Mouse (Mus musculus) E14TG2a.4 (cell line): Measurements from ENCODE around the gene Kri1.
A peak's percentile ranks its signal among the peaks of the same experiment; 100 is the strongest.

Source experiments
- H3K27me3 ChIP-seq: 2 replicates; pipeline ENCODE4 v1.6.1; 2014; ENCODE audit warnings: low read length, control low read depth; ENCODE audit not compliant: insufficient read depth
- H3K36me3 ChIP-seq: 2 replicates; pipeline ENCODE4 v1.6.1; 2014; ENCODE audit warnings: low read length, control low read depth; ENCODE audit not compliant: insufficient read depth
- H3K4me1 ChIP-seq: replicated peaks from 2 replicates; pipeline ENCODE4 v1.6.1; 2014; ENCODE audit warnings: low read depth, low read length, control low read depth
- H3K4me3 ChIP-seq: replicated peaks from 2 replicates; pipeline ENCODE4 v1.5.1; 2014; ENCODE audit warnings: mild to moderate bottlenecking, low read length
- H3K9me3 ChIP-seq: 2 replicates; pipeline ENCODE4 v1.6.1; 2014; ENCODE audit warnings: low read length, control low read depth
- CTCF ChIP-seq: conservative IDR thresholded peaks from 2 replicates; pipeline ENCODE4 v1.5.1; 2014; ENCODE audit warnings: low read length
- NANOG ChIP-seq: IDR thresholded peaks from 2 replicates; pipeline ENCODE4 v1.6.1; 2014; ENCODE audit warnings: borderline replicate concordance, low read length, mixed read lengths
- POU5F1 ChIP-seq: IDR thresholded peaks from 2 replicates; pipeline ENCODE4 v1.6.1; 2014; ENCODE audit warnings: low read length, borderline replicate concordance

The Kri1 gene

DNA sequence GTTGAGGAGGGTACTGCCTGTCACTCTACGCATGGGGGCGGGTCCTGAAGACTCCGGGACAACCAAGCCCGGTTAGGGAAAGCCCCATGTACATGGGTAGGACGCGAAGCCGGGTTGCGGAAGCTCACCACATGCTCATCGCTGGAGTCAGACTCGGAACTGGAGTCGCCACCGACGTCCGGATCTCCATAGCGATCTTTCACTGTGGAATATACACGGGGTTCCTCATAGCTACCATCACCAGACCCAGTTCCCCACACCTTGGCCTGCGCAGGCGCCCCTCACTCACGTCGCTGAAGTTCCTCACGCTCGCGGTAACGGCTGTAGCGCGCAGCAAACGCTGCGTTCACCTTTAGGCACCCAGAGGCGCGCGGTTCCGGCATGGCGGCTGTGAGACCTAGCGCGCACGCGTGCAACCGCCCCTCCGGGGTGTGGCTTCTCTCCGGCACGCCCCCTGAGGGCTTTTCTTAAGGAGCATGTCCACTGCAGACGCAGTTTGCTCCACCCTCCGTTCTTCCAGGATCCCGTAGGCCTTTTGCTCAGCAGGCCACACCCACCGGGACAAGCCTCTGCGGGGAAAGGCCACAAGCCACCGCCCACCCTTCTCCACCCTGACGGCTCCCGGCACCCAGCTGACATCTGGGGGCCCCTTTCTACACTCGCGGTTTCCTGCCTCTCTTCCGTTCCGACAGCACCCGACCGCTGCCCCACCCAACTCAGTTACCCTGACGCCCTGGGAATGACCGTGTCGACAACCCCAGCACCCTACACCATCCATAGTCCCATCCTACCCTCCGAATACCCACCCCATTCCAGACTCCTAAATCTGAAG is at the start of gene Kri1:
Gene Kri1 (minus strand): TSS at position 399 of the 832 bp plus-strand sequence.
- no peaks in the 10 kb centered on the region for H3K9me3 ChIP-seq
- peak within 1 kb of the TSS; percentile 98 for H3K4me3 ChIP-seq
- H3K36me3 ChIP-seq: peaks cover 51% of the 10 kb centered on the region
- no peak for TF ChIP-seq CTCF
- no peak for TF ChIP-seq NANOG
- no peak for TF ChIP-seq POU5F1
- H3K27me3 ChIP-seq: no peaks in the 10 kb centered on the region
- peaks cover 64% of the 10 kb centered on the region for H3K4me1 ChIP-seq

DNA sequence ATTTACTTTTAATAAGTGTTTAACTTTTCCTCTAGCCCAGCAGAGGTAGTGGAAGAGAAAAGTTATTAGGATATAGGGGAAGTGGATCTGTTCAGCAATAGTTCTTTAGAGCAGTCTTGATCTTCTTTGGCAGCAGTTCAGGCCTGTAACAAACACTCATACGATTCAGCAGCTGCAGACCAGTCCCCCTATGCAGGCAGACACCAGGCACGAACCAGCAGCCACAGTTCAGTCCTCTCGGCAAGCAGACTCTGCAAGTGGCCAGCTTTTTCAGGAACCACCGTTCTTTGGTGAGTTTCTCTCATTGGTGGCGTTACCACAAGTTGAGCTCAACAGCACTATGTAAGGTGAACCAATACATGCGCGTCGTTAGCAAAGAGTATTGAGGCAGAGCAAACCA is 48.7 kb upstream of the Kri1 start:
- Histone ChIP-seq H3K36me3 (peaks cover 17% of the 10 kb centered on the region), H3K9me3 (no peaks in the 10 kb centered on the region), H3K4me1 (peaks cover 52% of the 10 kb centered on the region), H3K27me3 (no peaks in the 10 kb centered on the region), H3K4me3 (no peak overlapping the region)
- TF ChIP-seq NANOG (no peak), CTCF (no peak), POU5F1 (no peak)

DNA sequence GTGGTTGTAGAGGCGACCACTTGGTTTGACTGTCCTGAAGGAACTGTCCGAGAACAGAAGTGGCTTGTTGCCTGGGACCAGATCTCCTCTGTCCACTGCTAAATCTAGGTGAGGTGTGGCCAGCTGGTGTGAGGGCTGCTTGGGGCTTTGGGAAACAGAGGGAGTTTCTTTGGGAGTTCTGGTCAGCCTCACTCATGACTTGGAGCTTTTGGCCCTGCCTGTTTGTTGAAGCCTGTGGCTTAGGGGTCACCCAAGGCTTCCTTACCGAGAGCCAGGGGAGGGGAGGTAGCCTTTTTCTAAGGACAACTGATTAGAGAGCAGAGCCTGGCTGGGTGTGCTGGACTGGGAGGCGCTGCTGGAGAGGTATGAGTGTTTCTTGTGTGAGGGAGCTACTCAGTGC is 47.6 kb upstream of the Kri1 start:
- Histone ChIP-seq H3K36me3 (peaks cover 7% of the 10 kb centered on the region), H3K9me3 (no peaks in the 10 kb centered on the region), H3K4me3 (no peak overlapping the region), H3K4me1 (peaks cover 55% of the 10 kb centered on the region), H3K27me3 (no peaks in the 10 kb centered on the region)
- TF ChIP-seq CTCF (no peak), POU5F1 (no peak), NANOG (no peak)

DNA sequence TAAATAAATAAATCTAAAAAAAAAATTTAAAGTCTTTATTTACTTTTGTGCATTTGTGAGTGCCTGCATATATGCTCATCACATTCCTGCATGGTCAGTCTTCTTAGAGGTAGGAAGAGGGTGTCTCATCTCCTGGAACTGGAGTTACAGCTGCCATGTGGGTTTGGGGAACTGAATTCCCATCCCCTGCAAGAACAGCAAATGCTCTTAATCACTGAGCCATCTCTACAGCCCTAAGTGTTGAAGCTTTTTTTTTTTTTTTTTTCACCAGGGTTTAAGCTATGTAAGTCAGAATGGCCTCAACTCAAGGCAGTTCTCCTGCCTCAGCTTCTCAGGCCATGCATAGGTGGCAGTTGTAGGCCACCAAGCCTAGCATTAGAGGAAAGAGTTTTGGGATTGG is 47.0 kb upstream of the Kri1 start:
- 0 out of 2 replicates have a peak, but pooled peaks cover under 1% of the 10 kb centered on the region for H3K36me3 ChIP-seq
- H3K4me3 ChIP-seq: no peak overlapping the region
- TF ChIP-seq POU5F1 (no peak), CTCF (no peak), NANOG (no peak)
- peaks cover 61% of the 10 kb centered on the region for H3K4me1 ChIP-seq
- H3K9me3 ChIP-seq: no peaks in the 10 kb centered on the region
- H3K27me3 ChIP-seq: no peaks in the 10 kb centered on the region

DNA sequence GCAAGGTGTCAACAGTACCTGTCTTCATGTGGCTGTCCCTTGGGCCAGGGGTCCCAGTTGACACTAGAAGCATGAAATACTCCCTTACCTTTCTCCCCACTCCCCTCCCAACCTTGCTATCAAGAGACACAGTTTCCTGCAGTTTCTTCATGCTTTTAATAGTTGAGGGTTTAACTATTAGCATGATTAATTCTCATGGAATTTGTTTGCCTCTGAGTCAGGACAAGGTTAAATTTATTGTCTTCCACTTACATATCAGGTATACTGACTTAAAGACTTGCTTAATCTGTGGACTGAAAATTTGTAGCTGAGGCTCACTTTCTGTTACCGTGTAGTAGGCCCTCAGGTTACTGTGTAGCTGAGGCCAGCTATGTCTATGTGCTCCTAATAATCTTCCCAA is 45.8 kb upstream of the Kri1 start:
- no peak for TF ChIP-seq POU5F1
- no peak for TF ChIP-seq NANOG
- TF ChIP-seq CTCF: no peak
- no peaks in the 10 kb centered on the region for H3K36me3 ChIP-seq
- no peak overlapping the region for H3K4me3 ChIP-seq
- no peaks in the 10 kb centered on the region for H3K9me3 ChIP-seq
- peaks cover 60% of the 10 kb centered on the region for H3K4me1 ChIP-seq
- no peaks in the 10 kb centered on the region for H3K27me3 ChIP-seq

DNA sequence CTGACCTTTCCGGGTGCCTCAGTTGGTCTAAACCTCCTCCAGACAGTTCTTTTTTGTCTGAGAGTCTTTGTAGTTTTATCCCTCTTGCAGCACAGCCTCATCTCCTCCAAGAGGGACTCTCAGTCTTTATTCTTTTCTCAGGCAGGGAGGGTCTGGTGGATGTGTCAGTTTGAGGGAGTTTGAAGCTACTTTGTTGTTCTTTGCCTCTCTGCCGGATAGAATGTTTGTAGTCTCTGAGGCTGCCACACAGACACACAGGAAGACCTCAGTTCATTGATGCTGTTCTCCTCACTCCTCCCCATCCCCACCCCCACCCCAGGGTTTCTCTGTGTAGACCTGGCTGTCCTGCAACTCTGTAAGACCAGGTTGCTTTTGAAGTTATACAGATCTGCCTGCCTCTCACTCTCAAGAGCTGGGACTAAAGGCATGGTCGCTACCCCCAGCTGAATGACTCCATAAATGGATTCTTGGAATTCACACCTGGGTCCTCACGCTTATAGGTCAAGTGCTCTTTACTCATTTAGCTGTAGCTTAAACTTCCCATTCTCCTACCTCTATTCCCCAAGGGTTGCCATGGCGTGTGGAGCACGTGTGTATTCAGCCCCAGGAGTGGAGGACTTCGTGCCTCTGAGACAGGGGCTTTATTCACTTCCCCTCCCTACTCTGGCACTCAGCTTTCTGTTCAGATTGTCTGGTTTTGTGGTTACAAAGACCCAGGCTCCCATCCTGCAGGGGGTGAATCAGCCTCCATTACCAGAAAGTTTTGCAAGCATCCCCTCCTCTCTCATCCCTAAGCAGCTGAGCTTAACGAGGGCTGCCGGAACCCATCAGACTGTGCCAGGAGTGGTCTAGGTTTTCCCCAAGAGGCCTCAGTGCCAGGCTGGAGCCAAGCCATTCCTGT is 44.6 kb upstream of the Kri1 start:
- Histone ChIP-seq H3K9me3 (no peaks in the 10 kb centered on the region), H3K4me1 (peaks cover 59% of the 10 kb centered on the region), H3K27me3 (no peaks in the 10 kb centered on the region), H3K36me3 (no peaks in the 10 kb centered on the region), H3K4me3 (no peak overlapping the region)
- TF ChIP-seq POU5F1 (no peak), CTCF (no peak), NANOG (no peak)

DNA sequence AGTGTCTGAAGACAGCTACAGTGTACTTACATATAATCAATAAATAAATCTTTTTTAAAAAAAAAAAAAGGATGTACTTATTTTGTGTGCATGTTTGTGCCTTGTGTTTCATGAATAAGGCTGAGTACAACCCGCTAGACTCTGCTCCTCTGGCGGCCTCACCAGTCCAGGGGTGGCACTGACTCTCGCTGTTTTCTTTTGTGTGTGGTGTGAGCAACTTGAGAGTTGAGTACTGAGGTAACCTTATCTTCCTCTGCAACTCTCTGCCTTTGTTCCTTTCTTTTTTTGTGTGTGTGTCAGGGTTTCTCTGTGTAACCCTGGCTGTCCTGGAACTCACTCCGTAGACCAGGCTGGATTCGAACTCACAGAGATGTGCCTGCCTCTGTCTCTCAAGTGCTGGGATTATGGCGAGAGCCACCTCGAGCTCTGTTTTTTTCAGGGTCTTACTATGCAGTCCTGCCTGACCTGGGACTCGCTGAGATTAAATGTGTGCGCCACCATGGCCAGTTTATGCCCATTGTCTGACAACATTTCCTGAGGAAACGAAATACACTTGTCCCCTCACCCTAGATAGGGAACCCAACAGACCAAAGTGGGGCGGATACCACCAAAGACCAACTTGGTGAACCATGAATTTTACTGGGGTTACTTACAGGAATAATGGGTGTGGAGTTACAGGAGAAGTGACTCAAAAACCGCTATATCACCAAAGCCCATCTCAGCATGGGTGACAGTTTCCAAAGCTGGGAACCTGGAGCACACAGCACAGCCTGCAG is 43.8 kb upstream of the Kri1 start:
- Histone ChIP-seq H3K36me3 (no peaks in the 10 kb centered on the region), H3K9me3 (no peaks in the 10 kb centered on the region), H3K4me1 (peaks cover 55% of the 10 kb centered on the region), H3K4me3 (no peak overlapping the region), H3K27me3 (no peaks in the 10 kb centered on the region)
- TF ChIP-seq NANOG (no peak), CTCF (no peak)
